Mouse (Mus musculus) heart, postnatal 0 days (tissue): ENCODE measurements at regions not wholly inside any gene's neighbourhood (a gene's known extent, or its start where the extent isn't known, plus 50 kb on each side); places are given as distances from the start of the nearest gene placed in this dataset.
"Not testable (repeated sequence)": the region's sequence is repeated elsewhere in the genome, so short reads cannot be mapped to it uniquely, and the experiment has no call there.

Source experiments
- CTCF ChIP-seq: IDR thresholded peaks from 2 replicates; pipeline ENCODE4 v1.5.1; 2016; ENCODE audit warnings: antibody characterized with exemption, control low read depth, low read depth
- EP300 ChIP-seq: IDR thresholded peaks from 2 replicates; pipeline ENCODE4 v1.6.1; 2016; ENCODE audit warnings: antibody characterized with exemption, low read depth

- TF ChIP-seq CTCF, EP300: not testable (repeated sequence)
Measured at GRCm38 (mm10) chr15:32781609-32782008, 537.0 kb downstream of the Sema5a start.
